Mouse (Mus musculus) intestine, postnatal 0 days (tissue): ENCODE results near the gene Gmds. TPM values are rescaled to one million over a fixed set of nuclear protein-coding genes. Genes with fewer than 3 reads are reported as not detected.

Experiments
- ATAC-seq: fragments of 200-750 bp; cut with Nextera tagmentation; 2 replicates; pipeline ENCODE4 v1.8.0; 2017; ENCODE audit warnings: mild to moderate bottlenecking, moderate TSS enrichment, moderate library complexity
- H3K27ac ChIP-seq: fragments of 300-500 bp; sonication (generic); 2 replicates; pipeline ENCODE4 v1.5.1; 2014; ENCODE audit warnings: mild to moderate bottlenecking, low read depth, low read length, moderate library complexity
- H3K27me3 ChIP-seq: fragments of 300-500 bp; sonication (generic); replicated peaks from 2 replicates; pipeline ENCODE4 v1.6.1; 2014; ENCODE audit warnings: low read length, mixed read lengths; ENCODE audit not compliant: control insufficient read depth, insufficient read depth
- H3K36me3 ChIP-seq: fragments of 300-500 bp; sonication (generic); 2 replicates; pipeline ENCODE4 v1.6.1; 2014; ENCODE audit warnings: mild to moderate bottlenecking, moderate library complexity; ENCODE audit not compliant: control insufficient read depth, insufficient read depth
- H3K4me1 ChIP-seq: fragments of 300-500 bp; sonication (generic); replicated peaks from 2 replicates; pipeline ENCODE4 v1.6.1; 2014; ENCODE audit warnings: antibody characterized with exemption, low read length, mixed read lengths; ENCODE audit not compliant: control insufficient read depth, insufficient read depth
- H3K4me2 ChIP-seq: fragments of 300-500 bp; sonication (generic); replicated peaks from 2 replicates; pipeline ENCODE4 v1.6.1; 2014; ENCODE audit warnings: low read depth, mild to moderate bottlenecking, moderate library complexity
- H3K4me3 ChIP-seq: fragments of 300-500 bp; sonication (generic); 2 replicates; pipeline ENCODE4 v1.5.1; 2014; ENCODE audit warnings: low read depth, low read length
- H3K9ac ChIP-seq: fragments of 300-500 bp; sonication (generic); 2 replicates; pipeline ENCODE4 v1.6.1; 2014; ENCODE audit warnings: mild to moderate bottlenecking, low read depth, low read length
- H3K9me3 ChIP-seq: fragments of 300-500 bp; sonication (generic); 2 replicates; pipeline ENCODE4 v1.6.1; 2016; ENCODE audit warnings: mixed run types; ENCODE audit not compliant: control insufficient read depth
- CTCF ChIP-seq: sonication (generic); IDR thresholded peaks from 2 replicates; pipeline ENCODE4 v1.5.1; 2016; ENCODE audit warnings: low read depth, mild to moderate bottlenecking, control low read depth, antibody characterized with exemption, moderate library complexity
- WGBS: fragments of 180-500 bp; shearing (Covaris S2); extraction: QIAGEN DNeasy Blood & Tissue Kit; methylation state at CpG from one replicate; pipeline ENCODE4 v1.1.7; 2014; 5-methylcytosine and 5-hydroxymethylcytosine counted together
- polyA plus RNA-seq: library from polyadenylated mRNA; unstranded; fragments of >200 nt; fragmentation: Nextera tagmentation; extraction: Ambion mirVana; gene quantifications from 2 replicates; pipeline ENCODE4 v1.2.1, GENCODE M21; 2015

Gmds gene
- polyA plus RNA-seq, 1 experiment from 2014 or later: 126 TPM

DNA sequence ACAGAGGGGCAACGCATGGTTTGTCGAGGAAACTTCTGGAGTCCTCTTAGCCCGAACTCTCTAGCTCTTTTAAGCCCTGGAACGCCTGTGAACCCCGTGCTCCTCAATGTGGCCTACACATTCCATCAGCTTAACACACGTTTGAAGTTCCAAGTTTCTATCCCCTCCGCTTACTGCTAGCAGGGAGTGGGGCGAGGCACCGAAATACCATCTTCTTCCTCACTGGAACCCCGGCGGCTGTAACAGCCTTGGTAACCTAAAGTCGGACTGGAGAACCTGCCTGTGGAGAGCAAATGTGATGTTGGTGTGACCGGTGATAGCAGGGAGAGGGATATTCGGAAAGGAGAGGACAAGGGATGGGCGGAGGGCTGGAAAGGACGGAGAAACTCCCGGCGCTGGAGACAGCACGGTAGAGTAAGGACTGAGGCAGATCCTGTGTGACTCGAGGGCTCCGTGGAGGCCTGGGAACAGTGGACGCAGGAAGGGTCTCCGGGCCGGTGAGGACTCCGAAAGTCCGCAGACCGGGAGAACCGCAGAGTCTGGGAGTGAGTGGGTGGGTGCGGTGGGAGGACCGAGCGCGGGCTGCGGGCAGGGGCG, 532.6 kb downstream of the Gmds start:
- no peak overlapping the region for H3K27ac ChIP-seq
- H3K4me1 ChIP-seq: peaks cover 4% of the 10 kb centered on the region
- peak overlapping the region; percentile 56 for H3K4me3 ChIP-seq
- peak; percentile 11 for ATAC-seq
- H3K4me2 ChIP-seq: peak overlapping the region; percentile 98
- no peak overlapping the region for H3K9ac ChIP-seq
- peaks cover 94% of the 10 kb centered on the region for H3K27me3 ChIP-seq
- WGBS: 5% methylated on average over 34 of the region's 34 CpGs
- TF ChIP-seq CTCF: no peak
- H3K9me3 ChIP-seq: no peaks in the 10 kb centered on the region
- no peaks in the 10 kb centered on the region for H3K36me3 ChIP-seq

DNA sequence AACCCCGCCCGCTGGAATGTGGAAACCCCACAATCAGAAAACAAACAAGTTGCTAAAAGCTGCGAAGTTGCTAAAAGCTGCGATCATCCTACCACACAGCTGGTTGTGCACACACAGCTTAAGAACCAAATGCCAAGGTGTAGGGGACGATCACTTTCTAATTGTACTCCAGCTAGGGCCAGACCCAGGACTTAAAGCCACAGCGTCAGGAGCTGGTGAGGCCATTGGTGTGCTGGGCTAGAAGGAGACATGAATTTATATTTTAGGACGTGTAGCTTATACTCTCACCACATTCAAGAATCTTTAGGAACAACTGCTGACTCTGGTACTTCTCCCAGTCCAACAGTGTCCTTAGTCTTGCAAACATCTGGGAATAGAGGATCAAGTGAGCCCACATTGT, 534.0 kb downstream of the Gmds start:
- H3K9ac ChIP-seq: no peak overlapping the region
- H3K36me3 ChIP-seq: no peaks in the 10 kb centered on the region
- no peak for ATAC-seq
- no peak overlapping the region for H3K27ac ChIP-seq
- H3K4me2 ChIP-seq: no peak overlapping the region
- TF ChIP-seq CTCF: no peak
- no peaks in the 10 kb centered on the region for H3K9me3 ChIP-seq
- H3K4me3 ChIP-seq: no peak overlapping the region
- peaks cover 3% of the 10 kb centered on the region for H3K4me1 ChIP-seq
- peaks cover 96% of the 10 kb centered on the region for H3K27me3 ChIP-seq
- WGBS: 10% methylated on average over 7 of the region's 7 CpGs

DNA sequence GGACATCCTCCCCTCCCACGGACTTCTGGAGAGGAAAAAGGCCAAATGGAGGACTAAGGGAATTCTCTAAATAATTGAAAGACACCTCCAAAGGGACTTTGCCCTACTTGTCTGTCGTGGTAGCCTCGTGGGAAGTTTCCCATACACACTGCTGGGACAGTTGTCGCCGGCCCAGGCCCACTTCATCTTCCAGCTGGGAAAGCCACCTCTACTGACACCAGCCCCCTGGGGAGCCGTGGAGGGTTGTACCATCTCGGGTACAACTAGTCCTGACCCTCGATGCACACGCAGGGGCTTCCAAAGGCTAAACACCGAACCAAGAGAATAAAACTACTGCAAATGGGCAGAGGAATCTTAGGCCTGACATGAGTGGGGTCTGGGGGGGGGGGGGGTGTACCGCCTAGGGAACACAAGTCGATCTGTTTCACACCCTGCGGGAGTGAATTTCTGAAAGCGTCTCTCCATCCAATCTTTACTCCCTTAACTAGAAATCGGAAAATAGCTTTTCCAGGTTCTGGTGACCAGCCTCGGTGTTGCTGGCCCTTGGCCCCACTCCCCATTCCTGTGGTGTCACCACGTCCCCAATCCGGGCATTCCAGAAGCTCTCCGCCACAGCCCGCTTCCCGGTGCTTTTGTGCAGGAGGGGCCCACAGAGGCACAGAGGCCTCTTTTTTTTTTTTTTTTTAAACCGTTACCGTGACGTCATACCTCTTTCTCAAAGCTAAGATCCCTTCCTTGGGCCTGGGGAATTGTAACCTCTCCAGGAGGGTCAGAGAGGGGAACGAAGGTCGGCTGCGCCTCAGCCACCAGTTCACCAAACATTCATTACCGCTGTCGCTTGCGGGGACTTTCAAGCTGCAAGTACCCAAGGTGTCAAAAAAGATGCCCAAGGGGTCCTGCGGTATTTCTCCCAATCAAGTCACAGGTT, 535.1 kb downstream of the Gmds start:
- ATAC-seq: no peak
- Histone ChIP-seq H3K4me2 (no peak overlapping the region), H3K27me3 (peaks cover 99% of the 10 kb centered on the region), H3K36me3 (no peaks in the 10 kb centered on the region), H3K9me3 (no peaks in the 10 kb centered on the region), H3K9ac (no peak overlapping the region), H3K4me3 (no peak overlapping the region), H3K27ac (no peak overlapping the region), H3K4me1 (peaks cover 3% of the 10 kb centered on the region)
- 4% methylated on average over 30 of the region's 31 CpGs for WGBS
- TF ChIP-seq CTCF: no peak

DNA sequence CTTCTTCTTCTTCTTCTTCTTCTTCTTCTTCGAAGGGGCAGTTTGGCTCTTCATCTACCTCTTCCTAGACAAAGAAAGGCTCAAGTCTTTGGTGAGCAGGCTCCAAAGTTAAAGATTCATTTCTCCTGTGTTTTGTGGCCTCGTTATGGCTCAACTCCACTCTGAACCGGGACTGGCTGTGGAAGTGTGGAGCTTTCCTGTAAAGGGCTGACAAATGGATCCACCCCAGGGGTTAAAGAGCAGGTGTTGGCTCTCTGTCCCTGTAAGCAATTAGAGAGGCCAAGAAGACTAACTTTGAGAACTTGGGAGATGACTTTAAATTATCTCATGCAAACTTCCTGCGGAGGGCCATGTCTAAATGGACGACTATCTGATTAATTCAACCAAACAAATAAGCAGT, 536.1 kb downstream of the Gmds start:
- Histone ChIP-seq H3K27me3 (peaks cover 98% of the 10 kb centered on the region), H3K4me2 (no peak overlapping the region), H3K9me3 (no peaks in the 10 kb centered on the region), H3K27ac (no peak overlapping the region), H3K36me3 (no peaks in the 10 kb centered on the region), H3K9ac (no peak overlapping the region), H3K4me3 (no peak overlapping the region), H3K4me1 (peaks cover 3% of the 10 kb centered on the region)
- WGBS: 8% methylated on average over 5 of the region's 5 CpGs
- no peak for ATAC-seq
- no peak for TF ChIP-seq CTCF

DNA sequence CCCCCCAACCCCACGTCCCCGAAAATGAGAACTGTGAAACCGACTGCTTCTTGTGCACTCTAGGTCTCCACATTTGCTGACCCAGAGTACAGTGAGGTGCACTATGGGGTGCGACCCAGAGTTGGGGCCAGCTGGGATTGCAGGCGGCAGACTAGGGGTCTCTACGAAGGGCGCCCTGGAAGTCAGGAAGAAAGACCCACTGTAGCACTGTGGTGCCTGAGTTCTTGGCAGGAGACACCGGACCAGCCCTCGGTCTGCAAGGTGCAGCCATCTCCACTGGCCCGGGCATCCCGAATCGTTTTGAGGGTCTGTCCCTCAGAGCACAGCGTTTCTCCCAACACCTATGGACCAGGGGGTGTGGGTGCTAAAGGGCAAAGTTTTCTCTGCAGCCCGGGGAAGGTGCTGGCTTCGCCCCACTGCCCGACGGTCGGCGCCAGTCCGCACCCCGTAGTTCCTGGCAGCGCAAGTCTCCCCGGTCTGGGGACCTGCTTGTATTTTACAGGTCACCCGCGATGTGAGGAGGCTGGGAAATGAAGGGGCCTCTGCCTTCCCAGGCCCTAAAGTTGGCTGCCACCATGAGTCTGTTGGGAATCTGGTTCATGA, 536.7 kb downstream of the Gmds start:
- H3K27ac ChIP-seq: no peak overlapping the region
- no peak for ATAC-seq
- 6% methylated on average over 25 of the region's 25 CpGs for WGBS
- no peak overlapping the region for H3K9ac ChIP-seq
- H3K4me1 ChIP-seq: peaks cover 1% of the 10 kb centered on the region
- no peak for TF ChIP-seq CTCF
- no peaks in the 10 kb centered on the region for H3K36me3 ChIP-seq
- H3K4me2 ChIP-seq: peak overlapping the region; percentile 60
- peaks cover 94% of the 10 kb centered on the region for H3K27me3 ChIP-seq
- no peaks in the 10 kb centered on the region for H3K9me3 ChIP-seq
- peak overlapping the region; percentile 36 for H3K4me3 ChIP-seq
